Mouse (Mus musculus): ENCODE measurements around the gene Smim26. TPM values are rescaled to one million over a fixed set of nuclear protein-coding genes. Genes with fewer than 3 reads are reported as not detected.

Gene Smim26
- total RNA-seq (2021) (10 to 100 TPM; 92.0 to 95.7 TPM), polyA plus RNA-seq (2012; rRNA removed) (25.4 and 38.2 TPM in 2 replicates)
- long read RNA-seq, transcript Smim26-201 (2 exons, 471 nt): major isoform, 36 of 37 reads
- long read RNA-seq, partial matches to known transcripts: 0 of 37 reads
- long read RNA-seq, other reads (novel, unspliced or antisense): 1 of 37 reads

- Histone ChIP-seq H3K4me3 (peak within 1 kb of the TSS; percentile 71), H3K27ac (peak within 1 kb of the TSS; percentile 73), H3K9ac (ENCODE audit: low read depth, low read length) (peak within 1 kb of the TSS; percentile 87), H3K27me3 (ENCODE audit: control insufficient read depth, insufficient read depth, low read length) (no peaks in the 10 kb centered on the region), H3K4me1 (ENCODE audit: control insufficient read depth, insufficient read depth, low read length) (peaks cover 3% of the 10 kb centered on the region), H3K36me3 (ENCODE audit: control insufficient read depth, insufficient read depth, low read length) (no peaks in the 10 kb centered on the region), H3K79me2 (replicated peaks; ENCODE audit: control insufficient read depth, insufficient read depth, low read length) (no peaks in the 10 kb centered on the region)
- TF ChIP-seq POLR2A (IDR thresholded peaks at IDR 0.05; ENCODE audit: insufficient read depth, low read depth, low read length) (peak; percentile 88), CTCF (IDR thresholded peaks at IDR 0.05) (no peak)
- intact Hi-C loops (cut with DNase I): no loop called here
- under 1% methylated on average over 31 of the region's 31 CpGs for WGBS
- DNase-seq: peak; percentile 81 to 84
Observed at GRCm38 (mm10) chr2:144593951-144594651, at the start of gene Smim26. Gene Smim26, plus strand, starts transcription at chr2:144594054.

GRCm38 (mm10) chr2:144544630-144545029 is 49.2 kb upstream of the Smim26 start:
- no peak for DNase-seq
- Histone ChIP-seq H3K36me3 (ENCODE audit: control insufficient read depth, insufficient read depth, low read length) (peaks cover 5% of the 10 kb centered on the region), H3K27me3 (ENCODE audit: control insufficient read depth, insufficient read depth, low read length) (no peaks in the 10 kb centered on the region), H3K4me1 (ENCODE audit: control insufficient read depth, insufficient read depth, low read length) (no peaks in the 10 kb centered on the region), H3K9ac (ENCODE audit: low read depth, low read length) (no peak overlapping the region), H3K27ac (no peak overlapping the region), H3K4me3 (no peak overlapping the region), H3K79me2 (replicated peaks; ENCODE audit: control insufficient read depth, insufficient read depth, low read length) (no peaks in the 10 kb centered on the region)
- no peak for TF ChIP-seq CTCF (IDR thresholded peaks at IDR 0.05)
- TF ChIP-seq POLR2A (IDR thresholded peaks at IDR 0.05; ENCODE audit: insufficient read depth, low read depth, low read length): no peak
- TF ChIP-seq EP300 (IDR thresholded peaks at IDR 0.05; ENCODE audit: insufficient read depth, low read depth, low read length): no peak
- 50% methylated on average over 6 of the region's 6 CpGs for WGBS
- intact Hi-C loops (cut with DNase I): loop anchor here (10.0 kb wide), 1 partner anchor 1970 kb away; the partner anchor contains the start of gene Ralgapa2

GRCm38 (mm10) chr2:144545061-144545460 is 48.8 kb upstream of the Smim26 start:
- Histone ChIP-seq H3K27ac (no peak overlapping the region), H3K27me3 (ENCODE audit: control insufficient read depth, insufficient read depth, low read length) (no peaks in the 10 kb centered on the region), H3K4me3 (no peak overlapping the region), H3K4me1 (ENCODE audit: control insufficient read depth, insufficient read depth, low read length) (no peaks in the 10 kb centered on the region; the same call in 1 of the 2 replicates), H3K9ac (ENCODE audit: low read depth, low read length) (no peak overlapping the region), H3K36me3 (ENCODE audit: control insufficient read depth, insufficient read depth, low read length) (peaks cover 5% of the 10 kb centered on the region), H3K79me2 (replicated peaks; ENCODE audit: control insufficient read depth, insufficient read depth, low read length) (no peaks in the 10 kb centered on the region)
- no peak for TF ChIP-seq CTCF (IDR thresholded peaks at IDR 0.05)
- no peak for TF ChIP-seq EP300 (IDR thresholded peaks at IDR 0.05; ENCODE audit: insufficient read depth, low read depth, low read length)
- no peak for TF ChIP-seq POLR2A (IDR thresholded peaks at IDR 0.05; ENCODE audit: insufficient read depth, low read depth, low read length)
- intact Hi-C loops (cut with DNase I): loop anchor here (10.0 kb wide), 1 partner anchor 1970 kb away; the partner anchor contains the start of gene Ralgapa2
- DNase-seq: no peak
- 85% methylated on average over 2 of the region's 2 CpGs for WGBS

- H3K79me2 ChIP-seq (replicated peaks; ENCODE audit: control insufficient read depth, insufficient read depth, low read length): peaks cover under 1% of the 10 kb centered on the region
- no peaks in the 10 kb centered on the region for H3K27me3 ChIP-seq (ENCODE audit: control insufficient read depth, insufficient read depth, low read length)
- H3K27ac ChIP-seq: no peak overlapping the region
- H3K4me3 ChIP-seq: no peak overlapping the region
- intact Hi-C loops (cut with DNase I): loop anchor here (10.0 kb wide), 1 partner anchor 1969 kb away; the partner anchor contains the start of gene Ralgapa2
- no peak for DNase-seq
- peaks cover 5% of the 10 kb centered on the region for H3K36me3 ChIP-seq (ENCODE audit: control insufficient read depth, insufficient read depth, low read length)
- 19% methylated on average over 1 of the region's 1 CpGs for WGBS
- no peak for TF ChIP-seq EP300 (IDR thresholded peaks at IDR 0.05; ENCODE audit: insufficient read depth, low read depth, low read length)
- no peak for TF ChIP-seq CTCF (IDR thresholded peaks at IDR 0.05)
- TF ChIP-seq POLR2A (IDR thresholded peaks at IDR 0.05; ENCODE audit: insufficient read depth, low read depth, low read length): no peak
- H3K9ac ChIP-seq (ENCODE audit: low read depth, low read length): no peak overlapping the region
- no peaks in the 10 kb centered on the region; the same call in 1 of the 2 replicates for H3K4me1 ChIP-seq (ENCODE audit: control insufficient read depth, insufficient read depth, low read length)
Observed at GRCm38 (mm10) chr2:144545481-144545880, 48.4 kb upstream of the Smim26 start.

- DNase-seq: no peak
- no peaks in the 10 kb centered on the region; the same call in 1 of the 2 replicates for H3K4me1 ChIP-seq (ENCODE audit: control insufficient read depth, insufficient read depth, low read length)
- 79% methylated on average over 4 of the region's 4 CpGs for WGBS
- no peak overlapping the region for H3K27ac ChIP-seq
- TF ChIP-seq CTCF (IDR thresholded peaks at IDR 0.05): no peak
- TF ChIP-seq POLR2A (IDR thresholded peaks at IDR 0.05; ENCODE audit: insufficient read depth, low read depth, low read length): no peak
- no peak for TF ChIP-seq EP300 (IDR thresholded peaks at IDR 0.05; ENCODE audit: insufficient read depth, low read depth, low read length)
- intact Hi-C loops (cut with DNase I): loop anchor here (10.0 kb wide), 1 partner anchor 1967 kb away; the partner anchor contains the start of gene Ralgapa2
- no peak overlapping the region for H3K4me3 ChIP-seq
- peaks cover 2% of the 10 kb centered on the region for H3K79me2 ChIP-seq (replicated peaks; ENCODE audit: control insufficient read depth, insufficient read depth, low read length)
- H3K9ac ChIP-seq (ENCODE audit: low read depth, low read length): no peak overlapping the region
- peaks cover 5% of the 10 kb centered on the region for H3K36me3 ChIP-seq (ENCODE audit: control insufficient read depth, insufficient read depth, low read length)
- H3K27me3 ChIP-seq (ENCODE audit: control insufficient read depth, insufficient read depth, low read length): no peaks in the 10 kb centered on the region
Observed at GRCm38 (mm10) chr2:144547559-144547958, 46.3 kb upstream of the Smim26 start.

- Histone ChIP-seq H3K9ac (ENCODE audit: low read depth, low read length) (peak within 1 kb of the TSS; percentile 92), H3K79me2 (replicated peaks; ENCODE audit: control insufficient read depth, insufficient read depth, low read length) (peaks cover 2% of the 10 kb centered on the region), H3K36me3 (ENCODE audit: control insufficient read depth, insufficient read depth, low read length) (no peaks in the 10 kb centered on the region), H3K27ac (peak within 1 kb of the TSS; percentile 79), H3K4me3 (peak within 1 kb of the TSS; percentile 97), H3K4me1 (ENCODE audit: control insufficient read depth, insufficient read depth, low read length) (no peaks in the 10 kb centered on the region; the same call in 1 of the 2 replicates), H3K27me3 (ENCODE audit: control insufficient read depth, insufficient read depth, low read length) (no peaks in the 10 kb centered on the region)
- DNase-seq: peak; percentile 63 to 71
- TF ChIP-seq EP300 (IDR thresholded peaks at IDR 0.05; ENCODE audit: insufficient read depth, low read depth, low read length): no peak
- TF ChIP-seq CTCF (IDR thresholded peaks at IDR 0.05): no peak
- peak; percentile 59 for TF ChIP-seq POLR2A (IDR thresholded peaks at IDR 0.05; ENCODE audit: insufficient read depth, low read depth, low read length)
- WGBS: under 1% methylated on average over 17 of the region's 17 CpGs
- intact Hi-C loops (cut with DNase I): loop anchor here (10.0 kb wide), 1 partner anchor 186 kb away; the partner anchor contains the start of genes Kat14 and Pet117
Observed at GRCm38 (mm10) chr2:144550529-144550928, 43.3 kb upstream of the Smim26 start, which contains the start of gene Rbbp9. Gene Rbbp9, minus strand, starts transcription at chr2:144550869.
